Mouse (Mus musculus): ENCODE data around the gene Ddn.

DNA sequence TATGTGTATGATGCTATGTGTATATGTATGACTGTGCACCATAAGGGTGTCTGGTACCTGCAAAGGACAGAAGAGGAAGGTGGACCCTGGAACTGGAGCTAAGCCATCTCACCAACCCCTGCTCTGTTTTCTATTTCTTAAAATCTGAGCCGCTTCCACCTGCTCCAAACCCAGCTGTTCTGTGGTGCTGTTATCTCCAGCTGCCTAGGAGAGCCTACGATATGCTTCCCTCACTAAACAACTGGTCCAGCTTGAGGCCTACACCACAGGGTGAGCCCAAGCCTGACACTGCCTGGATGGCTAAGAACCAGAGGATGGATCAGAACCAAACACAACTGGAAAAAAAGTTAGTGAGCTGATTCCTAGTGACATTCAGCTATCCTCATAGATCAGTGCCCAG, 55.2 kb downstream of the Ddn start:
- TF ChIP-seq CTCF (IDR thresholded peaks at IDR 0.05; ENCODE audit: borderline replicate concordance, extremely low read depth, insufficient read depth, insufficient read length) (no peak), POLR2A (IDR thresholded peaks at IDR 0.05; ENCODE audit: borderline replicate concordance, extremely low read depth, insufficient read depth, insufficient read length, poor library complexity, severe bottlenecking) (no peak)

Measured in brain, embryonic 14.5 days (tissue).